Mouse (Mus musculus) right cerebral cortex, postnatal 10 days (tissue): ENCODE results near the gene Lmod1.

ENCODE experiments used
- DNase-seq, 2 experiments: peaks; one replicate each; pipeline ENCODE4 v3.0.0; 2021; ENCODE audit warnings: low spot score in 2 of 2

Gene Lmod1

DNA sequence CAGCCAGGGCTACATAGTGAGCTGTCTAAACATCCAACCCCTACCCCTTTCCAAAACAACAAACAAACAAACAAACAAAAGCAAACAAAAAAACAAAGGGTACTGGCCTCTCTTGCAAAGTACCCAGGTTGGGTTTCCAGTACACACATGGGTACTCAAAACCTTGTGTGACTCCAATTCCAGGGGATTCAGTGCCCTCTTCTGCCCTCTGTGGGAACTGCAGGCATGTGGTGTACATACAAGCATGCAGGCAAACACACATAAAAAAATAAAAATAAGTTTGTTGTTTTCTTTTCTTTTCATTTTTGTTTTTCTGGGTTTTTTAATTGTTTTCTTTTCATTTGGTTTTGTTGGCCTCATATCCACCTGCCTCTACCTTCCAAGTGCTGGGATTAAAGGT is 37.5 kb downstream of the Lmod1 start:
- no peak for DNase-seq

DNA sequence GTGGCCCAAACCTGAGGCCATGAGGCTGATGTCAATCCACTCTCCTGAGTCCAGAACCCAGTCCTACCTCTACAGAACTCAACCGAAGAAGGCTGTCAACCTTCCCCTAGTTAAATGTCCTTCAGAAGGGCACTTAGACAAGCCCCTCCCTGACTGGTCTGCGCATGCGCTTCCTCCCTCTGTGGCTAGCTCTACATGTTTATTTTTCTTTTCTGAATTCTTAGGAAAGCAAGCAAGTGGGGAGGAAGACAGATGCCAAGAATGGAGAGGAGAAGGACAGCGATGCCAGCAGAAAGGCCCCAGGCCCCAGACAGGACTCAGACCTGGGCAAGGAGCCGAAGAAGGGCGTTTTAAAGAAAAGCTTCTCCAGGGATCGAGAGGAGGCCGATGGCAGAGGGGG is 38.8 kb downstream of the Lmod1 start:
- DNase-seq, result no peak

DNA sequence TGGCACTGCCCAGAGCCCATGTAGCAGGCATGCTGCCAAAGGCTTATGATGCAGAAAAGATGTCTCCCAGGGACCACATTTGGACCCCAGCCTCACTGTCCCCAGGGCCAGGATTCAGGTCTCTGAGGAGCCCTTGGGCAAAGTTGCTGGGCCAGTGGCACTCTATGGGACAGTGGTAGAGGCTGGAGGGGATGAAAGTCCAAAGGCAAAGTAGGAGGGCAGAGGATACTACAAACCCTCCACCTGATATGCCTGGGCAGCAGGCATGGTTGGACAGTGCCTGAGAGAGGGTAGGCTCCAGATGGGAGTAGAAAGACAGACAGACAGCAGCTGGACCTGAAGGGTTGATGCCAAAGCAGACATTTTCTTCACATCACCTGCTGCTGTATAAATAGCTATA is 41.8 kb downstream of the Lmod1 start:
- DNase-seq, result peak in 1 of 2 experiments; percentile 28

DNA sequence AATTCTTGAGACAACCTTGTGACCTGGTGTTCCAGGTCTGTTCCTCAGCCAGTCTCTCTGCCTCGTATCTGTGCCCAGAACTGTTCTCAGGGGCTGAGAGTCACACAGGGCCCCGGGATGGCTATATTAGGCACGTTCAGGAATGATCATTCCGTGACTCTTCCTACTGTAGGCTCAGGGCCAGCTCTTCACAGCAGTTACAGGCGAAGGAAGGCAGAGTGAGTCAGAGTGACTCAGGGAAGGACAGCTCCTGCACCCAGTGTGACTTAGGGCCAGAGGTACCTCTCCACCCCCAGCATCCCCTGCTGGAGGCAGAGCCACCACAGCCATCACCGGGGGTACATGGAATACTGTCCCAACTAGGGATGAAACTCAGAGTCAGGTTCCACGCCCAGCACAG is 42.4 kb downstream of the Lmod1 start:
- DNase-seq, result no peak

DNA sequence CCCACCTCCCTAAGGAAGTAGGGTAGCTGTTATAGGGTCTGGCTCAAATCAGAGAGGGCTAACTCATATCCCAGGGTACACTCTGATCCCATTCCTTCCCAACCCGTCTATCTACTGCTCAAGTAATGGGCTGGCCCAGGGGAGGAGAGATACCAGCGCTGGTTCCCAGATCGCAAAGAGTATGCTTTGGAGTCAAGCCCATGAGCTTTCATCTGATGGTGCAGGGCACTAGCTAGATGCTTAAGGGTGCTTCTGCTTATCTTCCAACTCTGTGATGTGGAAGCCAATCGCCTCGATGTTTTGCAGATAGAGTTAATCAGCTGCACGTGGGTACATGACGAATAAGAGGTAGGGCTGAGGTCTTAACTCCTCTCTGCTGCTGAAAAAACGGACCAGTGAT is 43.0 kb downstream of the Lmod1 start:
- DNase-seq, result no peak

DNA sequence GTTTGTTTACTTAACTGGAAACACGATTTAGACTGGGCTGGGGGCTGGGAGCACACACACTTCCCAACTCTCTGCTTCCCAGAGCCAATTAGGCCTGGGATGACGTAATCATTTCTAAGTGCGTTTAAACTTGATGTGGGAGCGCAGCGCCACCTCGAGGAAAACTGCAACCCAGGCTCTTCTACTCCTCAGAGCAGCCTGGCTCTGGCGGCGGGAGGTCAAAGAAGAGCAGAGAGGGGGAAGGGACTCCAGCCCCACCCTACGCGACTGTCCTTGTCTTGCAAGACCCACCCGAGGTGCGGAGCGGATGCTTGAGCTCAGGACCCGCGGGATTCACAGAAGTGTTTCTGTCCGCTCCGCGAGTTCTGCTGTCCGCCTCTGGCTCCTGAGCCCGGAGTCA is 43.6 kb downstream of the Lmod1 start:
- peak; percentile 92 to 93 for DNase-seq

DNA sequence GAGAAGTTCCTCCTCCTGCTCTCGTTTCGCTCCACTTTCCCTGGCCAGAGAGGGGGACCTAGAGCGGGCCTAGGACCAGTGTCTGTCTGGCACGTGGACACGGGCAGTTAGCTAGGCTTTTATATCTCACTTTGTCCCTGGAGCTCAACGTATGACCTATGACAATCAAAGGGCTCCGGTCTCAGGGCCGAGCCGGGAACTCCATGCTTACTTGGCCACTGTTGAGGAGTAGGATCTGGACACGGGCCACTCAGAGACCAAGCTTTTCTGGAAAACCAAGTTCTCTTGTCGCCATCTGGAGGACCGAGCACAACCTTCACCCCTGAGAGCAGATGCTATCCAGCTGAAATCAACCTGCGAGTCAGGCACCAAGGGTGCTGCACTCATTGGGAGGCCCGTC is 44.4 kb downstream of the Lmod1 start:
- DNase-seq, result peak; percentile 77 to 81

DNA sequence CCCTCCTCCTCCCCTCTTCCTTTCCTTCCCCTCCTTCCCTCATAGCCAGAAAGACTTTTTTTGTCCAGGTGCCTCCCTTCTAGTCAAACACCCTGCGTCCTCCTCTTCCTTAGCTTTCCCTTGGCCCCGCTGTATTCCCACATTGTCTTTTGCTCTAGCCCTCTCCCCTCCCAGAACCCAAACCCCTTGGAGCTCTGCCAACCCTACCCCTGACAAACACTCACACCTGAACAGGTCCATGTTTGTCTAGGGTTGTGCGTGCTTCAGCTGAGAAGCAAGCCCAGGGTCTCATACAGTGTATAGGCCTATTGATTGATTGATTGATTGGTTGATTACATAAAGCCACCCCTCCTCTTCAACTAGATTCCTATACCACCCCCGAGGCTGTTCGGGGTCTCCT is 44.8 kb downstream of the Lmod1 start:
- no peak for DNase-seq

DNA sequence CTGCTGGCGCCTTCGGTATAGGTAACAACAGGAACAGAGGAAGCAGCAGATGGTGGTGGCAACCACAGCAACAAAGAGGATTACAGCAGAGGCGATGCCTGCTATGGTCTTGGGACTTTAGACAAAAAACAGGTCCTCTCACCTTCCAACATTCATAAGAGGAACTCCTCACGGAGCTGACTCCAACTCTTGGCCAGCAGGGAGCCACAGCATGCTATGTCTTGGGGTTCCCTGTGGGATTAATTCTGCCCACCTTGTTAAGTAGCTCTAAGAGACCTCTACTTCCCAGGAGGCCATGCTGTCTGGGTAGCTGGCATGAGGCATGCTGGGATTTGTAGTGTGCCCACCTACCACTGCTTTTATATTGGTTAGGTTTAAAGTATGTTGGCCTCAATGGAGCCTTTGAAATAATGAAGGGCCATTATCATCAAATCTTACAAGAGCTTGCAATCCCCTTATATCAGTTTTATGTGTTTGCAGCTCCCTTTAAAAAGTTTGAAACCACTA is 48.6 kb downstream of the Lmod1 start:
- no peak for DNase-seq

DNA sequence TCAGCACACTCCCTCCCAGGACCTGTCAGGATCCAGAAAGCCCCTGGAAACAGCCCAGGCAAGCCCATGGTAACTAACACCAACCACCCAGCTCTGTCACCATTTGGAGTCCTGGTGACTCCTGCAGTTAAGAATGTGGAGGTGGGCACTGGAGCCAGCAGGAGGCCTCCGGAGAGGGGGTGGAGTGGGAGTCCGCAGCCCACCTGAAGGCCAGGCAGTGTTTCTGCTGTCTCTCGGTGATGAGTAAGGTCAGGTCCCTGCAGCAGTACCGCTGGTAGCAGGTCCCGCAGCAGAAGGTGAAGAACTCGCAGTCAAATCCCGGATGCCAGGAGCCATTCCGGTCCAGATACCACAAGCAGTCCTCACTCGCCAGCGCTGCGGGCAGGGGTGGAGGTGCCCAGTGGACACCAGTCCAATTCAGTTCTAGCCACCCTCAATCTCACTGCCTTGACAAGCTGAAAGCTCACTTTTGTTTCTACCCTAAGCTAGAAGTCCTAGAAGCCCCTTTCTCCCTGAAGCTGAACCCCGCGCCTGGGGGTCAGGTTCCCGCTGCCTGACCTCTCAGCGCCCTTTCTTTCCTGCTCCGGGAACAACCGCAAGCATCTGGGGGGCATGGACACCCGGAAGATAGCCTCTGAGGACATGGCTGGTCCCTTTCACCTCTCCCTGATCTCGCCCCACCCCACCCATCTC is 49.7 kb downstream of the Lmod1 start:
- peak in 1 of 2 experiments; percentile 46 for DNase-seq

DNA sequence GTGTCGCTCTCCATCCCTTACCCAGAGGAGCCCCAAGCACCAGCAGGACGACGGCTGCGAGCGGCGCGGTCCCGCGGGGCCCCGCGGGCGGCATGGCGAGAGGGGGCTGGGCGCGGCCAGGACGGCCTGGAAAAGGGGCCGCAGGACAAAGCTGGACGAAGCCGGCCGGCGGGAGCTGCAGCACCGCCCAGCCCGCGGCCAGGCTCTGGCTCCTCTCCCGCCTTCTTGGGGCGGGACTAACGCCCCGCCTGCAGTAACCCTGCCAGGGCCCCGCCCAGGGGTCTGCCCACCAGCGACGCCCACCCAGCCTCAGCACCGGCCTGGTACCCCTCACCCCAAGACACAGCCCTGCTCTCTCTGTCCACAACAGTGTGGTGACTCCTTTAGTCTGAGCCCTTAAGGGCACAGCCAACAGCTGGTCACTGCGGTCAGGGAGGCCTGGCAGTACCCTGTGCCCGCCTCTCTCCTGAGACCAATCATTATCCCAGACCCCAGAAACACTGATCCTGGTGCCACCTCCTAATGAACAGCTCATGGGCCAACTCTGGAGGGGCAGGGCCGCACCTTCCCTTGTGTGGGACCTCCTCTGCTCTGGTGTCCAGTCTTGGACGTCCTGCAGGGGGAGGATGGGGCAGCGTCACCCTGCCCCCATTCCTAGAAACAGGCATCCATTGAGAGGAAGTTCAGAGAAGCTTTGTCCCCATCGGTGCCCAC is 50.4 kb downstream of the Lmod1 start, which contains the start of gene Shisa4:
Gene Shisa4 (minus strand): TSS at position 370 of the 714 bp plus-strand sequence.
- peak; percentile 89 to 91 for DNase-seq

DNA sequence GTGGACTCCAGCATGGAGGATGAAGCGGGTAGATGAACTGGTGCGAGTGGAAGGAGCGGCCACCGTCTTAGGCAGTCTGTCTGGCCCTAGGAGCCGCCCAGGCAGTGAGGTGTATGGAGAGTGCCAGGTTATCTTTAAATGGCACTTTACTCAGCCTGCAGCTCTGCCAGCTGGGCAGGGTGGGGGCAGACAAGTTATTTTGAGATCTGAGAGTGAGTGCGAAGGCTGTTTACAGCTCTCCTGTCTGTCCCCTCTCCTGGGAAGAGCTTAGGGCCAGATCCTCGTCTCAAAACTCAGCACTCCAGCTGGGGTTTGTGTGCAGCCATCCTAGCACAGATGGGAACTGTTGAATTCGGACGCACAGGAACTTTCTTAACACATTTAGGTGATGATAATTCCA is 54.0 kb downstream of the Lmod1 start:
- peak; percentile 60 to 78 for DNase-seq

DNA sequence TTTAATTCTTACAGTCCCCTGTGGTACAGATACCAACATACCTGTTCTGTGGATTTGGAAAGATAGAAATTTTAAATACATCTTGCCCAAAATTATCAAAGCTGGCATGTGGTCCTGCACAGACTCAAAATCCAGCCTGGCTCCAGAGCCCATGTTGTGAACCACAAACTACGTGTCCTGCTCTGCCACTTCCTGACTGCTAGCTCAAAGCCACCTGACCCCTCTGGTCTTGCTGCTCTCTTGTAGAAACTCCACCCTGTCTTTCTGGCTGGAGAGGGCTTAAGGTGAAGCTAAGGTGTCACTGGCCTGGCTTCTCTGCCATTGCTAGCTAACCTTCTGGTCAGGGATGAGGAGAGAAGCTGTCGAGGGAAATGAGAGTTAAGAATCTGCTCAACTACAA is 54.4 kb downstream of the Lmod1 start:
- DNase-seq, result no peak

DNA sequence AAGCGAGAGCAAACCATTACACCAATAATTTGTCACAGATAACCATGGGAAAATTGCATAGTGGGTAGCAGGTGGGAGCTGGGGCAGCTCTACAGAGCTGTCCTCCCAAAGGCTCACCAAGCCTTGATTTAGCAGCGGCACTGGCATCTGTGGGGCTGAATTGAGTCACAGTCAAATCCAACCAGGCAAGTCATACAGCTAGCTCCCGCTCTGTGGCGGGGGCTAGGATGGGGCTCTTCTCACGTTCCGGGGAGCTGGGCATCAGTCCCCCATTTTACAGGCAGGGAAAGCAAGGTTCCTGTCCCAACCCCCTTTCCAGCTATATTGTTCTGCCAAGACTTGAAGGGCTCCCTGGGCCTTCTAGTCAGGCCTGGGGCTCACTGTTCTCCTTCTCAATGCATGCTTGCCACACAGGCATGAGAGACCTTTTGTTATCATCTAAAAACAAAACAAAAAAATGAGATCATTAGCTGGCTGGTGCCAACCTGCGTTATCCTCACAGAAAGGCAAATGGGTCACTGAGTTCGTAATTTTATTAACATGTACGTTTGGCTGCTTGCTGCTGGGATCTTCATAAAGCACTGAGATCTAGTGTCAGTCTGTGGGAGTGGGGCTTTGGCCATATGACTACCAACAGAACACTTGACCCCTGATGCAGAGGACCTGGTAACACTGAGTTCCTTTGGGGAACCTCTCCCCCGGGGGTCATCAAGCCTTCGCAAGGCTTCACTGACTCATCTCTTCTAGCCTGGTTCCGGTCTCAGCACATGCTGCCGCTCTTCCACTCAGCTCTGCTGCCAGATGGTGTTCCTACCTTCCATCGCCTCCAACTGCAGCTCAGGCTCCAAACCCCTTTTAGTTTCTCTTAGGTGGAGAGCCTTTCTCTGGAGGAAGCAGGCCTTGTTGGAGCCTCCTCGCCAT is 55.7 kb downstream of the Lmod1 start:
- DNase-seq, result peak; percentile 68 to 78

DNA sequence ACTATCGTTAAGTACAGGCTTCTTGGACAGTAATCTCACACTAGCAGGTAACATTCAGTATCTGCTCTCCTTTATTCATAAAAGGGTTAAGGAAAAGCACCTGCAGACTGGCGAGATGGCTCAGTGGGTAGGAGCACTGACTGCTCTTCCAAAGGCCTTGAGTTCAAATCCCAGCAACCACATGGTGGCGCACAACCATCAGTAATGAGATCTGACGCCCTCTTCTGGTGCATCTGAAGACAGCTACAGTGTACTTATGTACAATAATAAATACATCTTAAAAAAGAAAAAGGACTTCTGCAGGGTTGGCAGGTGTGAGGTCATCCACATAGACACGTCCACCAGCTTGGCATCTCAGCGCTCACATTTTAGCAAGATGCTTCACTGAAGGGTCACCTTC is 57.0 kb downstream of the Lmod1 start:
- DNase-seq, result peak in 1 of 2 experiments; percentile 44

DNA sequence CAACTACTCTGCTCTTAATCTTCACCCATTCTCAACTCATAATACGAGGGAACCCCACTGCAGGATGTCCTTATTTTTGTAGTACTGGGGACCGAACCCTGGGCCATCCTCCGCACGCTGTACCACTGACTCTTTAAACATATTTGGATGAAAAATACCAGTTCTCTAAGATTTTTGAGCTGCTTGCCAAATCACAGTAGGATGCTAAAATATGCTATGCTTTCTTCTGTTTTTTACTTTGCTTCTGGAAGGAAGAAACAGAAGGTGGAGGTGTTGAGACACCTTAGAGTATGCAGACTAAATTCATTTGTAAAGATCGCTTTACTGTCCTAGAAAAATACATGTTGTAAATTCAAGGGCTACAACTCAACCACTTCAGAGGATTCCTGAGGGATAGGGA is 59.6 kb downstream of the Lmod1 start:
- no peak for DNase-seq

DNA sequence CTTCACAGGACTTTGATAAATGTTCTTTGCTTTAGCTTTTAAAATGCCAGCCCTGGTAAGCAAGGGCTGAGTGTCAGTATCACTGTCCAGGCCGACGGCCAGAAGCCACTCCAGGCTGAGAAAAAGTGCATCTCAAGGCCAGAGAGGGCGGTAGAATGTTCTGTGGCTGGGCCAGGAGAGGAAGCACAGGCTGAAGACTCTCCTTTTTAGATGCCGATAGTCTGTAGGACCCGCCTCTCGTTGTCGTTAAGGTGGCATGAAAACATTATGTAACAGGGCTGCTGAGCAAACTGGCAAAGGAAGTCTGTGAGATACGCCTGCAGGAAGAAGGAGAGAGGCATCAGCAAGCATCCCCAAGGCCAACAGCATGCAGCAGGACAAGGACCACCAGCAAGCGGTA is 60.6 kb downstream of the Lmod1 start:
- DNase-seq, result no peak

DNA sequence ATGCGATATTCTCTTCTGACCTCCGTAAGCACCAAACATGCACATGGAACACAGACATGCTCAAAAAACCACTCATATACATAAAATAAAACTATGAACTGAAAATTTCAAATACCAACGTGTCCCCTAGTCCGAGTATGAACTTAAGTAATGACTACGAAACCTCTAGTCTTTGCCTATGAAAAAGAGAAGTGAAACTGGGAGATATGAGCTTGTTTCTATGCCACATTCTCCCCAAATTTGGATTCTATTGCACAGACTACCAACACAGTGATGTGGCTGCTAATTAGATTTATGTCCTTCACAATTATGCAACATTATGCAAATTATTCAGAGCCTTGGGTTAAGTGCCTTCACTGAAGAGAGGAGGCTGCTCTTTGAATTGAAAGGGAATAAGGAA is 74.9 kb downstream of the Lmod1 start:
- no peak for DNase-seq

DNA sequence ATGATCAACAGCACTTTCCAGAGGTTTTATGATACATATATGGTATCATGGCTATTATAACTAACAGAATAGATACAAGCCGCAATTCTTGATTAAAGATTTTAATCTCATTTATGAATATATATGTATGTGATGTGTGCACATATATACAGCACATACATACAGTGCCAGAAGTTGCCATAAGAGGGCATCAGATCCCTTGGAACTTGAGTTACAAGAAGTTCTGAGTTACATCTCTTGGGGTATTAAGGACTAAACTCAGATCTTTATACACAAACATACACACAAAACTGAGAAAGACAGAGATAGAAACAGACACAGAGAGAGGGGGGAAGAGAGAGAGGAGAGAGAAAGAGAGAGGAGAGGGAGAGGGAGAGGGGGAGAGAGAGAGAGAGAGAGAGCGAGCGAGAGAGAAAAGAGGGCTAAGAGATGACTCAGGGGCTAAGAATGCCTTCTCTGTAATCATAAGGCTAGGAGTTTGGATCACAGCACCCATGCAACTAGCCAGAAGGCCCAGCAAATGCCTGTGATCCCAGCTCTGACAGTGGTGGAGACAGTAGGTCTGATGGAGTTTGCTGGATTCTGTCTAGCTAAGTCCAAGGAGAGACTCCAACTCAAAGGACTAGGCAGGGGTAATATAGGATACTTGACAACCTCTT is 77.0 kb downstream of the Lmod1 start:
- DNase-seq, result no peak

DNA sequence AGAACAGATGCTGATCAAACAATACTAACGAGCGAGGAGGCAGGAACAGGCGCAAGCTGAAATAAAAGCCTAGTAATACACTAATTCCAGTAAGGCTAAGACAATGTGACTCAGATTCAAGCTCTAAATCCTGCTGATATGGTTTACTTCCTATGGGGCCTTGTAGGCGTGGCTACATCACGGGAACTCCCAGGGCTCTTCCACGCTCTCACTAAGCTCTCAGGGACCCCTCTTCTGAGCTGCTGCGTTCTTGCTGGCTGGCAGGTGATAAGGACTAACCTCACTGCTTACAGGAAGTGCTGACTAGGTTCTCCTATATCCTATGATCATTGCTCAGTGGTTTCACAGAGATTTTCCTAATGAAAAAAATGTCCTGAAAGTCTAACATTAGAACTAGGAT is 80.7 kb downstream of the Lmod1 start:
- no peak for DNase-seq

DNA sequence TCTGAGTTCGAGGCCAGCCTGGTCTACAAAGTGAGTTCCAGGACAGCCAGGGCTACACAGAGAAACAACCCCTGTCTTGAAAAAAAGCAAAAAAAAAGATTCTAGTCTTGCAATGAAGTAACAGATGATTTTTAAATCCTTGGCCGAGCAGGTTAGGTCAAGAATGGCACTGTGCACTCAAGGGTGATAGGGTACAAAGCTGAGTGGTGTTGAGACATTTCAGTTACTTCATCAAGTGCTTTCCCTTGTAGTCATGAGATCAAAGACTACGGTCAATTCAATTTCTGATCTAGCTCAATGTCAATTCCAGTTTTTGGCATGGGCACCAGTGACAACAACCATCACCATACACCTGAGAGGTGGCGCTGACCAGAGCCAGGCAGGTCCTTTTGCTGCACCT is 84.4 kb downstream of the Lmod1 start:
- DNase-seq, result no peak

DNA sequence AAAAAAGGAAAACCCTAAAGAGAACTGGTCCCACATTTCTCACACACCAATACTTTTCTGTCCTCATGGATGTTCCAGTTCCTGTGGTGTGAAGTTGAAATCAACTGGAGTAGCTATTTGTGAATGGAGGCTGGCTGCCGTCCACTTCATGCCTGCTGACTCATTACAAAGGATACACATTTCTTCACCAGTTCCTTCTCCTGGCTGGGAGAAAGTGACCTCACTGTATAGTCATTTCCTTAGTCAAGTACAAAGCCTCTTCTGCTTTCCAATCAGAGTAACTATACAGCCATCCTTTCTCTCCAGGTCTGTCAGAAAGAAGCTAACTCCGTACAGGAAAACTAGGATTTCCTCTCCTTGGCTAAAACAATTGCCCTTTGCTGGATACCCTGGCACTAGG is 86.4 kb downstream of the Lmod1 start:
- DNase-seq, result peak; percentile 38 to 55
